Mouse (Mus musculus): Measurements from ENCODE around the gene Atad1. TPM values are rescaled to one million over a fixed set of nuclear protein-coding genes. Genes with fewer than 3 reads are reported as not detected.

Atad1 gene
- polyA plus RNA-seq, 1 experiment from 2014 or later, result 49.6 TPM

DNA sequence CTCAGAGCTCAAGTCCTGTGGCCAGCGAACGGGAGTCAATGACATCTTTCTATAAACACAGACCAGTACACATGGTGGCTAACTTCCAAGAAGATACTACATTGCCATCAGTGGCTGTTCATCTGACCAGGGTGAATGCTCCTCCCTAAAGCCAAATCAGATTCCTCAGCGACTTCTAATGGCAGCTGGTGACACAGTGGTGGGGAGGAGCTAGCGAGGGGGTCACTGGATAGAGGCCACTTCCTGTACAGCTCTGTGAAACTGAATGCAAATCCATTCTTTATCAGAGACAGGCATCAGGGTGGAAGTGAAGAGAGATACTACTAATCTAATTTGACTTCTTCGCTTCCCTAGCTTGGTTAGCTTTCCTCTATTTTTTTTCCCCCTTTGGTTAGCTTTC lies 86.5 kb downstream of the Atad1 start:
- Histone ChIP-seq H3K9me3 (ENCODE audit: control insufficient read depth) (no peaks in the 10 kb centered on the region), H3K9ac (ENCODE audit: low read depth, low read length) (no peak overlapping the region), H3K4me1 (replicated peaks; ENCODE audit: control insufficient read depth, insufficient read depth, low read length) (no peaks in the 10 kb centered on the region), H3K4me3 (ENCODE audit: low read depth, low read length) (no peak overlapping the region), H3K4me2 (replicated peaks; ENCODE audit: low read depth) (no peak overlapping the region), H3K27me3 (replicated peaks; ENCODE audit: control insufficient read depth, insufficient read depth, low read length) (no peaks in the 10 kb centered on the region), H3K36me3 (ENCODE audit: control insufficient read depth, insufficient read depth) (no peaks in the 10 kb centered on the region), H3K27ac (ENCODE audit: low read depth, low read length) (no peak overlapping the region)
- ATAC-seq, result no peak
- WGBS, result 71% methylated on average over 5 of the region's 5 CpGs
- TF ChIP-seq CTCF (IDR thresholded peaks at IDR 0.05; ENCODE audit: low read depth), result no peak

GRCm38 (mm10) chr19:32651046-32651445 lies 88.5 kb downstream of the Atad1 start:
- no peak overlapping the region for H3K4me2 ChIP-seq (replicated peaks; ENCODE audit: low read depth)
- H3K4me3 ChIP-seq (ENCODE audit: low read depth, low read length), result no peak overlapping the region
- no peaks in the 10 kb centered on the region for H3K36me3 ChIP-seq (ENCODE audit: control insufficient read depth, insufficient read depth)
- no peak overlapping the region for H3K27ac ChIP-seq (ENCODE audit: low read depth, low read length)
- no peak overlapping the region for H3K9ac ChIP-seq (ENCODE audit: low read depth, low read length)
- no peaks in the 10 kb centered on the region for H3K4me1 ChIP-seq (replicated peaks; ENCODE audit: control insufficient read depth, insufficient read depth, low read length)
- no peak for TF ChIP-seq CTCF (IDR thresholded peaks at IDR 0.05; ENCODE audit: low read depth)
- H3K27me3 ChIP-seq (replicated peaks; ENCODE audit: control insufficient read depth, insufficient read depth, low read length), result no peaks in the 10 kb centered on the region
- no peak for ATAC-seq
- 0 out of 2 replicates have a peak, but pooled peaks cover 3% of the 10 kb centered on the region for H3K9me3 ChIP-seq (ENCODE audit: control insufficient read depth)
- 90% methylated on average over 5 of the region's 5 CpGs for WGBS

DNA sequence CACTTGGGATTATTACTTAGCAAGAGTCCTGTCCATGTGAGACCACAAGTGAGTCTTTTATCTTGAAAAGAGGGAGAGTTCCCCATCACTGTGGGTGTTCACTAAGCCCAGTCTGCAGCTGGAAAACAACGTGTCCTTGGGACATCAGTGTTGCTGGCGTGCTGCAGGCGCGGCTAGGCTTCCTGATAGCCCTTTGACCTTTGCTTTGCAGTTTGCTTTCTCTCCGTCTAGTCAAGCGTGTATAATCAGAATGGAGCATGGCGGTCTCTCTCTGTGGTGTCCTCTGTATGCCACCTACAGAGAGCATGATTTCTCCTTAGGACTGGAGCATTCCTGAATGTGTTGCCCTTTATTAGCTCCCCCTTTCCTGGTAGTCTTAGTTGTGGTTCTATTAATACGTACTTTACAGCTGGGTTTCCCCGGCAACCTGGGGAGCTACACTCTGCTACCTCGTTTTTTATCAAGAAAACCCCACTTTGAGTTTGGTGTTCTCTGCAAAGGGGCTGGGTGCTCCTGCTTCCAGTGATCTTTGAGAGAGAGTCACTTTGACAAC lies 91.5 kb downstream of the Atad1 start:
- no peaks in the 10 kb centered on the region for H3K36me3 ChIP-seq (ENCODE audit: control insufficient read depth, insufficient read depth)
- H3K9me3 ChIP-seq (ENCODE audit: control insufficient read depth), result 0 out of 2 replicates have a peak, but pooled peaks cover 3% of the 10 kb centered on the region
- H3K4me2 ChIP-seq (replicated peaks; ENCODE audit: low read depth), result peak overlapping the region; percentile 49
- no peaks in the 10 kb centered on the region for H3K27me3 ChIP-seq (replicated peaks; ENCODE audit: control insufficient read depth, insufficient read depth, low read length)
- WGBS, result 38% methylated on average over 10 of the region's 10 CpGs
- no peak overlapping the region for H3K27ac ChIP-seq (ENCODE audit: low read depth, low read length)
- H3K4me1 ChIP-seq (replicated peaks; ENCODE audit: control insufficient read depth, insufficient read depth, low read length), result no peaks in the 10 kb centered on the region
- peak; percentile 53 for ATAC-seq
- no peak overlapping the region for H3K9ac ChIP-seq (ENCODE audit: low read depth, low read length)
- H3K4me3 ChIP-seq (ENCODE audit: low read depth, low read length), result no peak overlapping the region
- TF ChIP-seq CTCF (IDR thresholded peaks at IDR 0.05; ENCODE audit: low read depth), result no peak

DNA sequence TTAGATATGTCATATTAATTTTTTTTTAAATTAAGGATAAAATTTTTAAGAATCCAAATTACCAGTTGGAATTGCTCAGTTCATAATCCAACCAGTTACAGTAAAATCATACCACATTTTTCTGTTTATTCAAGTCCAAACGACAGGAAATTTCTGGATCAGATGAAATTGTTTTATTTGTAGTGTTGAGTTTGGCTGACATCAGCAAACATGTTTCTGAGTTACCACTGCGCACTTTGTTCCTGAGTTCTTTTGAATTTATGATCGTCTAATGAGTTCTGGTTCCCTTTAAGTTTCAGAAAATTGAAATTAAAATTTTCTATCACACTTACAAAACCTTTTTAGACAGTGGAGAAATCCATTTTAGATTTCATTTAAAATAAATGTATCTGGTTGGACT lies 93.2 kb downstream of the Atad1 start:
- no peak overlapping the region for H3K4me2 ChIP-seq (replicated peaks; ENCODE audit: low read depth)
- no peak for TF ChIP-seq CTCF (IDR thresholded peaks at IDR 0.05; ENCODE audit: low read depth)
- H3K4me1 ChIP-seq (replicated peaks; ENCODE audit: control insufficient read depth, insufficient read depth, low read length), result no peaks in the 10 kb centered on the region
- H3K27ac ChIP-seq (ENCODE audit: low read depth, low read length), result no peak overlapping the region
- no peak overlapping the region for H3K4me3 ChIP-seq (ENCODE audit: low read depth, low read length)
- no peak overlapping the region for H3K9ac ChIP-seq (ENCODE audit: low read depth, low read length)
- no peaks in the 10 kb centered on the region for H3K27me3 ChIP-seq (replicated peaks; ENCODE audit: control insufficient read depth, insufficient read depth, low read length)
- 0 out of 2 replicates have a peak, but pooled peaks cover 3% of the 10 kb centered on the region for H3K36me3 ChIP-seq (ENCODE audit: control insufficient read depth, insufficient read depth)
- WGBS, result 81% methylated on average over 3 of the region's 3 CpGs
- 0 out of 2 replicates have a peak, but pooled peaks cover 3% of the 10 kb centered on the region for H3K9me3 ChIP-seq (ENCODE audit: control insufficient read depth)
- no peak for ATAC-seq

GRCm38 (mm10) chr19:32645939-32646338 lies 93.6 kb downstream of the Atad1 start:
- TF ChIP-seq CTCF (IDR thresholded peaks at IDR 0.05; ENCODE audit: low read depth), result no peak

DNA sequence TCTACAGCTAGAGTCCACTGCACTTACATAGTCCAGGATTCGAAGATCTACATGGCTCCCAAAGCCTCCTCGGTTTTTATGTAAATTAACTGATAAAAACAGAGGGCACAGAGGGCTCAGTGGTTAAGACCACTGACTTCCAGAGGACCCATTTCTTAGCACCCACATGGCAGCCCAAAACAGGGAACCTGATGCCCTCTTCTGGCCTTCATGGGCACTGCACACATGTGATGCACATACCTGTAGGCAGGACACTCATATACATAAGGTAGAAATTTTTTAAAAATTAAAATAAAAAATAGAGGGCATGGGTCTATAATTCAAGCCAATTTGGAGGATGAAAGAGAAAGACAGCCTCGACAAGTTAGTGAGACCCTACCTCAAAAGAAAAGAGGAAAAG lies 95.9 kb downstream of the Atad1 start:
- 93% methylated on average over 3 of the region's 3 CpGs for WGBS
- ATAC-seq, result no peak
- H3K4me3 ChIP-seq (ENCODE audit: low read depth, low read length), result no peak overlapping the region
- no peak overlapping the region for H3K4me2 ChIP-seq (replicated peaks; ENCODE audit: low read depth)
- H3K27ac ChIP-seq (ENCODE audit: low read depth, low read length), result no peak overlapping the region
- TF ChIP-seq CTCF (IDR thresholded peaks at IDR 0.05; ENCODE audit: low read depth), result peak; percentile 16; the same call in 1 of the 2 replicates
- no peak overlapping the region for H3K9ac ChIP-seq (ENCODE audit: low read depth, low read length)
- no peaks in the 10 kb centered on the region for H3K4me1 ChIP-seq (replicated peaks; ENCODE audit: control insufficient read depth, insufficient read depth, low read length)
- H3K36me3 ChIP-seq (ENCODE audit: control insufficient read depth, insufficient read depth), result peaks cover 15% of the 10 kb centered on the region; the same call in 1 of the 2 replicates
- no peaks in the 10 kb centered on the region for H3K27me3 ChIP-seq (replicated peaks; ENCODE audit: control insufficient read depth, insufficient read depth, low read length)
- 0 out of 2 replicates have a peak, but pooled peaks cover 3% of the 10 kb centered on the region for H3K9me3 ChIP-seq (ENCODE audit: control insufficient read depth)

More at GRCm38 (mm10) chr19:32645939-32646338, 93.6 kb downstream of the Atad1 start:
- no peak overlapping the region for H3K27ac ChIP-seq (ENCODE audit: low read depth, low read length)
- H3K9me3 ChIP-seq (ENCODE audit: control insufficient read depth), result 0 out of 2 replicates have a peak, but pooled peaks cover 3% of the 10 kb centered on the region
- H3K9ac ChIP-seq (ENCODE audit: low read depth, low read length), result no peak overlapping the region
- 0 out of 2 replicates have a peak, but pooled peaks cover 5% of the 10 kb centered on the region for H3K36me3 ChIP-seq (ENCODE audit: control insufficient read depth, insufficient read depth)
- ATAC-seq, result no peak
- no peak overlapping the region for H3K4me2 ChIP-seq (replicated peaks; ENCODE audit: low read depth)
- no peak overlapping the region for H3K4me3 ChIP-seq (ENCODE audit: low read depth, low read length)
- 87% methylated on average over 7 of the region's 7 CpGs for WGBS
- H3K27me3 ChIP-seq (replicated peaks; ENCODE audit: control insufficient read depth, insufficient read depth, low read length), result no peaks in the 10 kb centered on the region
- H3K4me1 ChIP-seq (replicated peaks; ENCODE audit: control insufficient read depth, insufficient read depth, low read length), result no peaks in the 10 kb centered on the region
